Comparison of ENCODE assay signal across 8 mouse cellular contexts in genomic region chr17:25875171-25876136, GRCm38 (mm10). TPM values are rescaled to one million over a fixed set of nuclear protein-coding genes. Genes with fewer than 3 reads are reported as not detected.
DNase-seq lines count a peak whose midpoint lies in the region; ATAC-seq and TF ChIP-seq lines count a peak whose summit lies in the region.

No protein-coding gene starts in this region.

- H3K36me3 ChIP-seq in intestine, postnatal 0 days (ENCODE audit: control insufficient read depth, insufficient read depth): peaks cover 10% of the 10 kb centered on the region
- peaks cover 32% of the 10 kb centered on the region for H3K36me3 ChIP-seq in midbrain, embryonic 10.5 days

- H3K9me3 ChIP-seq in intestine, postnatal 0 days (ENCODE audit: control insufficient read depth): no peaks in the 10 kb centered on the region
- no peaks in the 10 kb centered on the region for H3K9me3 ChIP-seq in midbrain, embryonic 10.5 days (replicated peaks)

- peak; percentile 80 for ATAC-seq in intestine, postnatal 0 days

- H3K4me3 ChIP-seq in intestine, postnatal 0 days (ENCODE audit: low read depth, low read length): peak overlapping the region; percentile 74
- peak overlapping the region; percentile 81 for H3K4me3 ChIP-seq in midbrain, embryonic 10.5 days

- 1% methylated on average over 59 of the region's 59 CpGs for whole genome bisulfite sequencing in intestine, postnatal 0 days
- WGBS in midbrain, embryonic 10.5 days: 1% methylated on average over 59 of the region's 59 CpGs

- intact Hi-C loops in left cerebral cortex, postnatal 36 days (cut with DNase I): no loop called here

- peak overlapping the region; percentile 86 for H3K4me2 ChIP-seq in intestine, postnatal 0 days (replicated peaks; ENCODE audit: low read depth)

- no peaks in the 10 kb centered on the region for H3K27me3 ChIP-seq in intestine, postnatal 0 days (replicated peaks; ENCODE audit: control insufficient read depth, insufficient read depth, low read length)
- no peaks in the 10 kb centered on the region for H3K27me3 ChIP-seq in midbrain, embryonic 10.5 days (ENCODE audit: low read depth, poor library complexity, severe bottlenecking)

- DNase-seq in adrenal gland, postnatal 10 days: peak; percentile 93
- peak; percentile 90 for DNase-seq in embryo, embryonic 9.5 days (ENCODE audit: extremely low spot score)
- peak; percentile 79 to 89 for DNase-seq in gastrocnemius, postnatal 4 days (ENCODE audit: low spot score in 2 of 2)
- DNase-seq in left cerebral cortex, postnatal 36 days (ENCODE audit: low spot score in 2 of 2): peak; percentile 90 to 92
- DNase-seq in midbrain, embryonic 10.5 days (ENCODE audit: low spot score): peak; percentile 91
- DNase-seq in right cerebral cortex, postnatal 36 days (ENCODE audit: low spot score in 2 of 2): peak; percentile 86 to 89
- DNase-seq in urinary bladder, postnatal 4 days (ENCODE audit: low spot score in 2 of 2): peak; percentile 85 to 89

- H3K9ac ChIP-seq in intestine, postnatal 0 days (ENCODE audit: low read depth, low read length): peak overlapping the region; percentile 50

- H3K4me1 ChIP-seq in intestine, postnatal 0 days (replicated peaks; ENCODE audit: control insufficient read depth, insufficient read depth, low read length): peaks cover 6% of the 10 kb centered on the region; the same call in 1 of the 2 replicates
- peaks cover 68% of the 10 kb centered on the region for H3K4me1 ChIP-seq in midbrain, embryonic 10.5 days

- peak; percentile 52 for TF ChIP-seq CTCF in intestine, postnatal 0 days (IDR thresholded peaks at IDR 0.05; ENCODE audit: low read depth)

- H3K27ac ChIP-seq in intestine, postnatal 0 days (ENCODE audit: low read depth, low read length): peak overlapping the region; percentile 63
- H3K27ac ChIP-seq in midbrain, embryonic 10.5 days (replicated peaks): peak overlapping the region; percentile 93

RNA-seq across cellular contexts. Expression of gene Mettl26, which starts 0.6 kb away (rescaled TPM):
- total RNA-seq in adrenal gland, postnatal 10 days (2021): 10 to 100 TPM; 66.8 to 69.2 TPM
- 10 to 100 TPM; 20.0 to 21.3 TPM for total RNA-seq in gastrocnemius, postnatal 4 days (2021)
- polyA plus RNA-seq in intestine, postnatal 0 days (2015; fragmentation: Nextera tagmentation; extraction: Ambion mirVana): 46.6 and 51.7 TPM in 2 replicates
- total RNA-seq in left cerebral cortex, postnatal 36 days (2021): 10 to 100 TPM; 33.3 to 36.4 TPM
- 74.3 and 80.4 TPM in 2 replicates for polyA plus RNA-seq in midbrain, embryonic 10.5 days (2016; fragmentation: Nextera tagmentation; extraction: Ambion mirVana)

RNA-seq across cellular contexts. Expression of gene Wfikkn1, which starts 5.2 kb away (rescaled TPM):
- total RNA-seq in adrenal gland, postnatal 10 days (2021): 1 to 10 TPM in 1 of 2 experiments, under 1 TPM in 1; 0.78 to 2.7 TPM
- total RNA-seq in gastrocnemius, postnatal 4 days (2021): 1 to 10 TPM in 1 of 2 experiments, under 1 TPM in 1; 0.88 to 1.4 TPM
- polyA plus RNA-seq in intestine, postnatal 0 days (2015; fragmentation: Nextera tagmentation; extraction: Ambion mirVana): 0.14 and 0.27 TPM in 2 replicates
- total RNA-seq in left cerebral cortex, postnatal 36 days (2021): 1 to 10 TPM; 1.4 to 1.5 TPM
- polyA plus RNA-seq in midbrain, embryonic 10.5 days (2016; fragmentation: Nextera tagmentation; extraction: Ambion mirVana): 6.1 and 19.7 TPM in 2 replicates

RNA-seq across cellular contexts. Expression of gene Mcrip2, which starts 6.9 kb away (rescaled TPM):
- total RNA-seq in adrenal gland, postnatal 10 days (2021): 100 to 1,000 TPM; 319 to 366 TPM
- total RNA-seq in gastrocnemius, postnatal 4 days (2021): 10 to 100 TPM; 46.1 to 48.6 TPM
- polyA plus RNA-seq in intestine, postnatal 0 days (2015; fragmentation: Nextera tagmentation; extraction: Ambion mirVana): 51.0 and 55.9 TPM in 2 replicates
- 10 to 100 TPM; 23.5 to 29.8 TPM for total RNA-seq in left cerebral cortex, postnatal 36 days (2021)
- 9.9 and 17.1 TPM in 2 replicates for polyA plus RNA-seq in midbrain, embryonic 10.5 days (2016; fragmentation: Nextera tagmentation; extraction: Ambion mirVana)

RNA-seq across cellular contexts. Expression of gene Wdr90, which starts 14.2 kb away (rescaled TPM):
- total RNA-seq in adrenal gland, postnatal 10 days (2021): 10 to 100 TPM; 17.5 to 24.1 TPM
- 10 to 100 TPM; 11.7 to 12.0 TPM for total RNA-seq in gastrocnemius, postnatal 4 days (2021)
- 2.5 and 2.9 TPM in 2 replicates for polyA plus RNA-seq in intestine, postnatal 0 days (2015; fragmentation: Nextera tagmentation; extraction: Ambion mirVana)
- 10 to 100 TPM; 21.2 to 36.6 TPM for total RNA-seq in left cerebral cortex, postnatal 36 days (2021)
- 53.4 and 53.9 TPM in 2 replicates for polyA plus RNA-seq in midbrain, embryonic 10.5 days (2016; fragmentation: Nextera tagmentation; extraction: Ambion mirVana)

RNA-seq across cellular contexts. Expression of gene Rhot2, which starts 30.8 kb away (rescaled TPM):
- total RNA-seq in adrenal gland, postnatal 10 days (2021): 10 to 100 TPM; 71.6 to 98.5 TPM
- 10 to 100 TPM; 34.9 to 41.5 TPM for total RNA-seq in gastrocnemius, postnatal 4 days (2021)
- polyA plus RNA-seq in intestine, postnatal 0 days (2015; fragmentation: Nextera tagmentation; extraction: Ambion mirVana): 18.1 and 20.4 TPM in 2 replicates
- total RNA-seq in left cerebral cortex, postnatal 36 days (2021): 10 to 100 TPM; 73.7 to 86.7 TPM
- 23.9 and 25.2 TPM in 2 replicates for polyA plus RNA-seq in midbrain, embryonic 10.5 days (2016; fragmentation: Nextera tagmentation; extraction: Ambion mirVana)

Comparison
In these comparisons a context has a peak if more than half of its experiments do, and no peak if none do; other contexts are left out.
1. Peak in every context shown above with its lines: DNase-seq, ATAC-seq, H3K4me3 ChIP-seq and H3K27ac ChIP-seq.
2. RNA of gene Mcrip2, which starts 6.9 kb away (total RNA-seq): 319 to 366 TPM in adrenal gland, postnatal 10 days; 46.1 to 48.6 TPM in gastrocnemius, postnatal 4 days and 23.5 to 29.8 TPM in left cerebral cortex, postnatal 36 days; every median in the first group is over 4 times any median in the second.